Mouse (Mus musculus) heart, postnatal 10 days (tissue): ENCODE data around the gene Alpk1. TPM values are rescaled to one million over a fixed set of nuclear protein-coding genes. Genes with fewer than 3 reads are reported as not detected.

ENCODE experiments used
- DNase-seq, 2 experiments: peaks; one replicate each; pipeline ENCODE4 v3.0.0; 2021
- intact Hi-C: fragments of 180-260 bp; cut with DNase I; formaldehyde crosslinking; loops from one replicate; pipeline ENCODE4 v1.15.1; 2025
- total RNA-seq, 2 experiments: library from RNA; stranded (reverse); gene quantifications; 2 replicates each; pipeline ENCODE4 v1.2.3; 2021

The Alpk1 gene
- total RNA-seq, 2 experiments from 2014 or later: 5.1 to 5.5 TPM

DNA sequence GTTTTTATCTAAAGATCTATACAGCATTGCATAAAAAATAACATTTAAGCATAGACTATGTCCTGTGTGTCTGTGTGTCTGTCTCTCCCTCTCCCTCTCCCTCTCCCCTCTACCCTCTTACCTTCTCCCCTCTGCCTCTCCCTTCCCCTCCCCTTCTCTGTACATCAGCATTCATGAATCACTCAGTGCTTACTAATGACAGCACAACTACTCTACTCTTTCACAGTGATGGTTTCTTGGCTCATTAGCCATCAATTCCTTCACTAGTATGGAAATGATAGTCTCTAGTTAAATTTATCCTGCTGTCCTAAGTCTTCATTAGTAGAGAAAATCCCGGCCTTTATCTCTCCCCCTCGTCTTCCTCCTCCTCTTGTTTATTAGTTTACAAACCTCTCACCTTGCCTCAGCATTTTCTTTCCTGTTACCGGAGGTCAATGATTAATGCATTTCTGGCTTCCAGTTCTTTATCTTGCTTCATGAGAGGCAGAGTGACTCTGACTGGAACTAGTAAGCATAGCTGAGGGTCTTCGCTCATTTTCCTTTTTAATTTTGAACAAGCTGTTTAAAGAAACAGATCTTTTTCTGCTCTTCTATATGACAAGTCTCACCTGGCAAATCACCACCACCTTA is 79.0 kb downstream of the Alpk1 start:
- no peak for DNase-seq
- intact Hi-C loops: no loop called here

DNA sequence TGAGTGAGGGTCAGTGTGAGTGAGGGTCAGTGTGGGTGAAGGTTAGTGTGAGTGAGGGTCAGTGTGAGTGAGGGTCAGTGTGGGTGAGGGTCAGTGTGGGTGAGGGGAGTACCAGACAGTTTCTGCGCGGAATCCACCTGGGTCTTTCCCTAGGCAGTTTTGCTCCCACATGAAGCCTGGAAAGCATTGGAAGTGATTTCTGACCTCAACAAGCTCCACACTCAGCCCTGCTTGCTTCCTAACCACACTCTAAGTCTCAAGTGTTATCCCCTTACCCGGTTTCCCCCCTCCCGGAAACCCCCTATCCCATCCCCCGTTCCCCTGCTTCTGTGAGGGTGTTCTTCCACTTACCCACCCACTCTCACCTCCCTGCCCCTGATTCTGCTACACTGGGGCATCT is 81.7 kb downstream of the Alpk1 start:
- DNase-seq: no peak
- intact Hi-C loops: no loop called here

DNA sequence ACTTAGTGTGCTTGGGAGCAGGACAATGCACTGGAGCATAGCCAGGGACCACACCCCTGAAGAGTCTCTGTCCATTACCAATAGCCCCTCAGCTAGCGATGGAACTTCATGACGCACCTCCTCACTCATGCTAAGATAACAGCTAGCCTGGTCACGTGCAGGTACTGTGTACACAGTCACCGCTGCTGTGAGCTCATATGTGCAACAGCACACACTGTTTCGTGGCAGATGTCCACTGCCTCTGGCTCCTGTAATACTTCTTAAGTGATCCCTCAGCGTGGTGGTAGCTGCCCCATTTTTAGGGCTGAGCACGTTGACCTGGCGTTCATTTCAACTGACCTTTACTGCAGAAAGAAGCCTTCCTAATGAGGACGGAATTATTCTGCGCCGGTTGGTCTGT is 83.8 kb downstream of the Alpk1 start:
- intact Hi-C loops: no loop called here
- no peak for DNase-seq

DNA sequence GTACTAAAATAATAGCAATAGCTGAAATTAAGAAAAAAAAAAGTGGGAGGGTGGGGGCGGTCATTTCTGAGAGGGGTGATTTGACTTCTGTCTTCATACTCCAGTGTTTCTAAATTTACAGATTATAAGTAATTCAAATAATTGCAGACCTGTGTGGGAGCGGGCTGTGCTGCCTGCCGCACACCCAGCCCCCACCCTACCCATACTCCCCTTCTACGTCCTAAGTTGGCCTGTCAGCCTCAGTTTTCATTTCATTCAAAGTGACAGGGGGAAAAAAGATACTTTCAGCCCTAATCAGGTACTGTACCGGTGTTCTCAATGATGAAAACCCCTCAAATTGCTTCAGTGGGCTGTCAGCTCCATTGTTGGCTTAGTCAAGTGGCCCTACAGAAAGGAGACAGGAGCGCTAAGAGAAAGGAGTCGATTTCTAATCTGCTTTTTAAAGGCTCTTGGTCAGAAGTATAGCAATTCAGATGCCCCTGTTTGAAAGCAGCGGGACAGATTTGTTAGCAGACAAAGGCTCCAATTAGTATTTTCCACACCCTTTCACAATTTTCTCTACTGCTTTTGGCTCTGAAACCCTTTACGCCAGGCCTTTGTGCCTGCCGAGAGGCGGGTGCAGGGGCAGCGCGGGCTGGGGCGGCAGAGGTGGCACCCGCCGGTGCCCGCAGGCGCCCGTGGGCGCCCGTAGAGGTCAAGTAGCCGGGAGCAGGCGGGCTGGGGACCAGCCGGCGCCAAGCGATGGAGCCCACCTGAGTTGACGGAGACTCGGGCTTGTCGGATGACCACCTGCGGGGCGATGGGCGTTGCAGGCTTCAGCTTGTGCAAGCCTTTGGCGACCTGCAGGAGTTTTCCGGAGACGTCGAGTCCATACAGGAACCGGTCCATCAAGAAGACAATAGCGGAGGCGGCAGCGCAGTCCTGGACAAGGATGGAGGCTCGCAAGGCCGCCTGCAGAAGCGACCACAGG is 85.2 kb downstream of the Alpk1 start:
- intact Hi-C loops: no loop called here

DNA sequence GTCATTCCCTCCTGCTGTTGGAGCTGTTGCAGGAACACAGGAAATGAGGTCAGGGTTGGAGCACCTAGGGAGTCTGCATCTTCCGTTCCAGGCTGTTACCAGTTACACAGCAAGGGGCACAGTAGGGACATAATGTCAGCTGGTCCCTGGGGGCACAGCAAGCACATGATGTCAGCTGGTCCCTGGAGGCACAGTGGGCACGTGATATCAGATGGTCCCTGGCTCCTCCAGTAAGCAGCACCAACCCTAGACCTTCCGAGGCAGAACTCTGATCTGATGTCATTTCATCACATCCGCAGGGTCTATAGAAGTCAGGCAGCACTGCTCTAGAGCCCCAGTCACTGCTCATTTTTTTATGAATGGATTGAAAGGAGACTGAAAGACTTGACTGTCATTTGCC is 89.1 kb downstream of the Alpk1 start:
- intact Hi-C loops: no loop called here
- DNase-seq: no peak

More for the DNA sequence above, 85.2 kb downstream of the Alpk1 start:
- no peak for DNase-seq

GRCm38 (mm10) chr3:127679703-127680102 is 100.6 kb downstream of the Alpk1 start:
- DNase-seq: no peak
- intact Hi-C loops: no loop called here

GRCm38 (mm10) chr3:127661646-127662531 is 118.4 kb downstream of the Alpk1 start:
- DNase-seq: no peak
- intact Hi-C loops: no loop called here

DNA sequence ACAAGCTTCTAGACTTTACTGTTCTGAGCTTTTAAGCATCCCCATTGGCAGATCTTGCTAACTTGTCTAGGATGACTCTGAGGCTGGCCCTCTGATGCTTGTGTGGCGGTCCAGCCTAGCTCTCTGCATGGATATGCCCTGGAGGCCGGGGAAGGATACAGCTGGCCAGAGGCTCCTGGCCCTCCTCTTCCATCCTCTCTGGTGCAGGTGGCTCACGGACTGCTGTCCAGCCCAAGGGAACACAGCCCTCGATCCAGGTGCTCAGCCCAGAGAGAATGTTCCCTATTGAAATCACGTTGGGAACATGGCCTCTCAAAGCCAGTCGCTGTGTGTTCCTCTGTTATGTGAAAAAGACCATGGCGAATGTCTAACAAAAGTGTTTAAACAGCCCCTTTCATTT is 119.6 kb downstream of the Alpk1 start:
- intact Hi-C loops: no loop called here
- DNase-seq: no peak

- intact Hi-C loops: no loop called here
- no peak for DNase-seq
Observed at GRCm38 (mm10) chr3:127651742-127652653, 128.3 kb downstream of the Alpk1 start.

DNA sequence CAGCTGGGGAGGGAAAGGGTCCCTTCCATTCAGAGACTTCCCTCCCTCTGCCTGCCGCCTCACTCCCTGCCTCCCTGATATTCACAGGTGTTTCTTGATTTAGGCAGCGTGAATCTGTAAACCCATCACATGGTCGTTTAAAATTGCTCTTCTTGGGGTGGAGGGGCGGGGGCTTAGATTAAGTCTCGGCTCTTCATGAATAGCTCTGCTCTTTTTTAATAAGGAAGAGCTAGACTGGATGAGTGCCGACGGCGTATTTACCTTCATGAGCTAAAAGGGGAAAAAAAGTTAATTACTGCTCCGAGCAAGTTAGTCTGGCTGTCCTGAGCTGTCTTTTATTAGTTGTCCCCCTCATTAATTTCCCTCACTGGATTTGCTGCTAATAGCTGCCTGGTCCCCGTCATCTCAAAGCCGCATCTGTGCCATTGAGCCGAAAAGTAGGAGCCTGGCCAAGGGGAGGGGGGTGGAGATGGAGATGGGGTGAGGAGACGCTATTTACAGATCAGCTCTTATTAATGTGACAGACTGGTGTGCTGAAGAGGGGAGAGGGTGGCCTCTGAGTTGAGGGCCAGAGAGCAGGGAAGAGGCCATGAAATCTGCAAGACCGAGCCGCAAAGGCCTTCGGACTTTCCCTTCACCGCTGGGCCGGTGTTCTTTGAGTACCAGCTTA is 134.0 kb downstream of the Alpk1 start:
- DNase-seq: no peak
- intact Hi-C loops: no loop called here

GRCm38 (mm10) chr3:127642211-127642610 is 138.1 kb downstream of the Alpk1 start:
- no peak for DNase-seq
- intact Hi-C loops: no loop called here

DNA sequence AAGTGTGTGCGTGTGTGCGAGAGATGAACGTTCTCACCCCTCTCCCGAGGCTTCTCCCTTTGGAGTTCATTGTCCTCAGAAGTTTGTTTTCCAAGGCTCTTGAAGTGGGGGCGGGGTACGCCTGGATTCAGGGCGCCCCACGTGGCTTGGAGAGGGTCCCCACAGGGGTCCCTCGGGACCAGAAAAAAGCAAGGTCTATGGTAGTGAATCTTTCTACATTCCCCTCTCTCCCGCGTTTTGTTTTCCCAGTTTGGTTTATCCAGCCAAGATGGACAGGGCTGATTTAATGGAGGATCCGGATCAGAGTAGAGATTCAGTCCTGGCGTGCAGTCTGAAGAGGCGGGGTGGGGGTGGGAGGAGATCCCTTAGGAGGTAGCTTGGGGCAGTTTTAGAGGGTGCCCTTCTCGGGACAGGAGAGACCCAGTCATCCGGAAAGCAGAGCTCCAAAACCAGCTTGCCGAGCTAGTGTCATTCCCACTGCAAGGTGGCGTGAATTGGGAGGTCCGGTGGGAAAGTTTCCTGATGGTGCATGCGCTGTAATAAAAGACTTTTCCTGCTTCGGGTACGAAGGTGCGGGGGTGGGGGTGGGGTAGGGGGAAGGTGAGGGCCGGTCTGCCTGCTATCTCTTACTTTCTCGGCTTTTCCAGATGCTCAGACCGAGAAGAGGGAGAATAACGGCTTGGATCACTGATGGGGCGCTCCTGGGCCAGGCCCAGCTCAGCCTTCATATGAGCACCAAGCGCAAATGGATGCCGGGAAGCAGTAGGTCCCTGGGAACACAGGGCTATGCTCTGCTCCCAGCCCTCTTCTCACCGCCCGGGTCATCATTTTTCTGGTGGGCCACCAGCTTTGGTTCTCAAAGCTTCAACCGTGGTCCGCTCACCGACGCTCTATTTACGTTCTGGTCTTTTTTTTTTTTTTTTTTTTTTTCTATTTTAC is 139.3 kb downstream of the Alpk1 start:
- intact Hi-C loops: no loop called here
- no peak for DNase-seq

DNA sequence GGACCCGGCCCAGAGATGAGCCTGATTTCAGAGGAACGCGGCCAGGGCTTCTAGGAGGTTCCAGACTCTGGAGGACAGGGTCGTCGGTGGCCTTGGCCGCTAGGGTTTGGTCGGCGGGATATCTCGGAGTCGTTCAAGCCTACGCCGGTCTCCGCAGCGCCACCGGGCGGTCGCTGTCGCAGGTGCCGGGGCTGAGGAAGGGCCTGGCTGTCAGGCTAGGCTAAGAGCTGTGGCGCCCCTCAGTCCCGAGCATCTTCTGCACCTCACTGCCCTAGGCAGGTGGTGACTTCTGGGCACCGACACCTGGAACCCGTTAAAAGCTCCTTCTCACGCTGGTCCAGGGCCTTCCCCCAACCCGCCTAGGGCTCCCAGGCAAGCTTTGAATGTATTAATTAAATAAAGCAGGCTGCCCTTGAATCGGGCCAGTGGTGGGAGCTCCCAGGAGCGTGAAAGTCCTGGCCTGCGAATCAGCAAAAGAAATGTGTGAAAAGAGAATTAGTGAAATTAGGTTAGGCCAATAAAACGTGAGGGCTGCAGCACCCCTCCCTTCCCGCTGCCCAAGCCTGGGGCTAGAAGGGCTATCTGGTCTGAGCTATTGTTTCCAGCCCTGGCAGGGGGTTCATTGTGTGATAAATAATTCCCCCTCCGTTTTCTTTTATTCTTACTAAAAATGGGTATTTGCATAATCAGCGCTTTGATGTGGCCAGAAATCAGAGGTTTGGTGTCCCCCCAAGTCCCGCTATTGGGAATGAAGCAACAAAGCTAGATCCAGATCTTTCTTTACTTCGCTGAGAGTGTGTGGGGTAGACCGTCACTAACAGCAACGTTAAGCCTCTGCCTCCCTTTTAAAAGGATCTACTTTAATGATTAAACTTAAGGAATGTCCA is 140.2 kb downstream of the Alpk1 start:
- intact Hi-C loops: no loop called here
- peak in 1 of 2 experiments; percentile 58 for DNase-seq

DNA sequence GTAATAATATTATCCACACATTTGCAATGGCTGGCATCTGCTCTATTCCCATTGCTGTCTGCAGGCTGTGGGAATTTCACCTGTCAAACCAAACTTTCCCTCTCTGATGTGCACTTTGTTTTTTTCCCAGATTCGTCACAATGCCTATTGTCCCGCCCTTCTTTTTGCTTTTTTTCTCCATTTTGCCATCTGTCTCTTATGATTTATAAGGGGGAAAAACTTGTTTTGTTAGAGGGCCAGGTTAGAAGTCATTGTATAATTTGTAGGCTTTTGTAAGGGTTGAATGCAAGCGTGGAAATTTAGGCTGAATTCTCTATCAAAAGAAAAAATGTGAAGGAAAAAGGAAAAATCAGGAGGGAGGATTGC is 145.4 kb downstream of the Alpk1 start:
- intact Hi-C loops: loop anchor here (2.0 to 5.0 kb wide), 2 partner anchors 124 to 1582 kb away; no protein-coding TSS in a partner anchor

DNA sequence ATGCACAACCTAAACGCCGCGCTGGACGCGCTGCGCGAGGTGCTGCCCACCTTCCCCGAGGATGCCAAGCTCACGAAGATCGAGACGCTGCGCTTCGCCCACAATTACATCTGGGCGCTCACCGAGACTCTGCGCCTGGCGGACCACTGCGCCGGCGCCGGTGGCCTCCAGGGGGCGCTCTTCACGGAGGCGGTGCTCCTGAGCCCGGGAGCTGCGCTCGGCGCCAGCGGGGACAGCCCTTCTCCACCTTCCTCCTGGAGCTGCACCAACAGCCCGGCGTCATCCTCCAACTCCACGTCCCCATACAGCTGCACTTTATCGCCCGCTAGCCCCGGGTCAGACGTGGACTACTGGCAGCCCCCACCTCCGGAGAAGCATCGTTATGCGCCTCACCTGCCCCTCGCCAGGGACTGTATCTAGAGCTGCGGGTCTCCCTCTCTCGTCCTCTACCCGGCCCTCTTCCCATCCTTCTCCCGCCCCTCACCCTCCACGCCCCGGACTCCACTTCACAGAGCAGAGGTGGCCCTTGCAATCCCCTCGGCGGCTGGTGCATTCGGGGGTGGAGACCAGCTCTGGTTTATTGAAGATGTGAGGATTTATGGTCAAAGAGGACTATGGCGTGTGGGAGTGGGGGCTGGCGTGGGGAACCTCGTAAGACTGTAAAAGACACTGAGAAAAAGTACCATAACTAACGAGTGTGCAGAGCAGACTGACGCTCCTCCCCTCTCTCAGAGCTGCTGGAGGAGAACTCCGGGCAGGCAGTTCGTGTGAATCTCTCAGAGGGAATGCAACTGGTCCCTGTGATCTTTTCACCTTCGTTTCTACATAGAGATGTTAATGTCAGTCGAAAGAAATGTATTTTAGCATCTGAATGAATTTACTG is 146.0 kb downstream of the Alpk1 start:
- intact Hi-C loops: loop anchor here (2.0 to 5.0 kb wide), 2 partner anchors 124 to 1583 kb away; no protein-coding TSS in a partner anchor
- DNase-seq: peak; percentile 69 to 81

More for the DNA sequence above, 145.4 kb downstream of the Alpk1 start:
- DNase-seq: no peak
